Mouse (Mus musculus) left cerebral cortex, postnatal 4 days (tissue): ENCODE data around the gene G3bp2. TPM values are rescaled to one million over a fixed set of nuclear protein-coding genes. Genes with fewer than 3 reads are reported as not detected.

ENCODE experiments used
- DNase-seq: peaks from one replicate; pipeline ENCODE4 v3.0.0-alpha.2; 2022
- intact Hi-C: fragments of 180-260 bp; cut with DNase I; formaldehyde crosslinking; loops from one replicate; pipeline ENCODE4 v1.15.1; 2025
- total RNA-seq, 2 experiments: library from RNA; stranded (reverse); gene quantifications; 2 replicates each; pipeline ENCODE4 v1.2.3; 2021

G3bp2 gene
- total RNA-seq, 2 experiments from 2014 or later = 201 to 203 TPM

- intact Hi-C loops = no loop called here
- DNase-seq = peak; percentile 93
Observed at GRCm38 (mm10) chr5:92042377-92043348, 40.9 kb downstream of the G3bp2 start.

GRCm38 (mm10) chr5:92019960-92020359 is 63.6 kb downstream of the G3bp2 start:
- DNase-seq = no peak
- intact Hi-C loops = no loop called here

- intact Hi-C loops = no loop called here
- no peak for DNase-seq
Observed at GRCm38 (mm10) chr5:92011756-92012155, 71.8 kb downstream of the G3bp2 start.

GRCm38 (mm10) chr5:92009827-92010226 is 73.7 kb downstream of the G3bp2 start:
- DNase-seq = no peak
- intact Hi-C loops = no loop called here

GRCm38 (mm10) chr5:92003011-92003410 is 80.5 kb downstream of the G3bp2 start:
- intact Hi-C loops = no loop called here
- DNase-seq = peak; percentile 4

Other genes starting within 250 kb of the G3bp2 start
- gene Rchy1, start 120.7 kb downstream of the G3bp2 start, total RNA-seq = 10 to 100 TPM; 43.8 to 47.8 TPM
- not detected for gene Odaph, start 96.2 kb downstream of the G3bp2 start, total RNA-seq
- gene Cdkl2, start 39.8 kb downstream of the G3bp2 start, total RNA-seq = 10 to 100 TPM; 68.8 to 75.4 TPM
- gene Uso1, start 54.2 kb upstream of the G3bp2 start, total RNA-seq = 10 to 100 TPM; 62.2 to 65.0 TPM
- gene U90926, start 131.7 kb upstream of the G3bp2 start, total RNA-seq = not detected
- under 1 TPM in 1 of 2 experiments, not detected in 1; 0.34 TPM for gene Ppef2, start 172.6 kb upstream of the G3bp2 start, total RNA-seq
- 10 to 100 TPM; 11.9 to 13.9 TPM for gene Naaa, start 194.5 kb upstream of the G3bp2 start, total RNA-seq
- gene Sdad1, start 226.8 kb upstream of the G3bp2 start, total RNA-seq = 10 to 100 TPM; 28.2 to 31.0 TPM
- gene Cxcl9, start 244.4 kb upstream of the G3bp2 start, total RNA-seq = not detected
- gene Art3, start 248.1 kb upstream of the G3bp2 start, total RNA-seq = 1 to 10 TPM; 4.1 to 5.6 TPM